8 mouse cellular contexts compared by ENCODE assay signal in the genomic region with DNA sequence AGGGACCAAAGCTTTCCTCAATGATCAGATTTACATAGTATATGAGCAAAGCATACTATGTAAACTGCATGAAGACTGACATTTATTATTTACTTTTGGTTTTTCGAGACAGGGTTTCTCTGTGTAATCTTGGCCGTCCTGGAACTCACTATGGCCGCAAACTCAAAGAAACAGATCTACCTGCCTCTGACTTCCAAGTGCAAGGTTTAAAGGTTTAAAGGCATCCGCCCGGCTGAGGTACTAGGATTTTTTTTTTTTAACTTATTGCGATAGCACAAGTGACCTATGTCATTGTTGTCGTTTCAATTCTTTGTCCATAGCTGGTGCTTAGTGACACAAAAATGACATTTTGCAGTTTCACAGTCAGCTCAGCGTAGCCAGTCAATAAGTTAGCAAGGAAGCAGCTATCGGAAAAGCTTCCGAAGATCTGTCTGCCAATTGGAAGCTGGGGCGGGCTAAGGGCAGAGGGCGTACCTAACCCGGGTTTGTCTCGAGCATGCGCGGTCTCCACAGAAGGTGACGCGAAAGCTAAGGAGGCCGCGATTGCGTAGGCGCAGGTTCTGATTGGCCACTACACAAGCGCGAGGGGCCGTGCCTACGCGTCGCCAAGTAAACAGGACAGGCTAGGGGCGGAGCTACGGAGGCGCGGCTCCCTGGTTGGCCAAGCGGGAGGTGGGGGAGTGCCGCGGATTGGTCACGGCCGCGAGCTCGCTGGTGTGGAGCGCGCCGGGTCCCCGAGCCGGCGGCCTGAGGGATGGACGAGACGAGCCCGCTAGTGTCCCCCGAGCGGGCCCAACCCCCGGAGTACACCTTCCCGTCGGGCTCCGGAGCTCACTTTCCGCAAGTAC. TPM values are rescaled to one million over a fixed set of nuclear protein-coding genes. Genes with fewer than 3 reads are reported as not detected.
A peak's percentile ranks its signal among the peaks of the same experiment; 100 is the strongest.
DNase-seq lines count a peak whose midpoint lies in the region; ATAC-seq and TF ChIP-seq lines count a peak whose summit lies in the region.

Gene Pi4k2a, plus strand, starts transcription at position 723 of the 848 bp plus-strand sequence.

- peak; percentile 79 for TF ChIP-seq POLR2A in cortical plate, adult 2 months (IDR thresholded peaks at IDR 0.05; ENCODE audit: extremely low read depth, insufficient read depth, low read length)

- ATAC-seq in activated CD4-positive, CD25-positive, alpha-beta regulatory T cell, adult 4 months = peak; percentile 91

- peak within 1 kb of the TSS; percentile 0; the same call in 1 of the 2 replicates for H3K27ac ChIP-seq in cortical plate, adult 2 months (ENCODE audit: insufficient read depth, low read length)

- H3K4me3 ChIP-seq in cortical plate, adult 2 months (ENCODE audit: insufficient read depth, low read length) = peak within 1 kb of the TSS; percentile 37
- H3K4me3 ChIP-seq in megakaryocyte, embryonic 14.5 days (replicated peaks) = peak within 1 kb of the TSS; percentile 97

- peaks cover 1% of the 10 kb centered on the region; the same call in 1 of the 2 replicates for H3K4me1 ChIP-seq in cortical plate, adult 2 months (ENCODE audit: control insufficient read depth, insufficient read depth, low read length)
- H3K4me1 ChIP-seq in megakaryocyte, embryonic 14.5 days = peaks cover 50% of the 10 kb centered on the region

- TF ChIP-seq CTCF in cortical plate, adult 2 months (IDR thresholded peaks at IDR 0.05; ENCODE audit: extremely low read depth, insufficient read depth, low read length) = no peak

- H3K36me3 ChIP-seq in megakaryocyte, embryonic 14.5 days (replicated peaks; ENCODE audit: low read length) = peaks cover 19% of the 10 kb centered on the region

- DNase-seq in gastrocnemius, adult 8-10 months (ENCODE audit: low spot score in 2 of 2) = peak; percentile 97 to 100
- DNase-seq in hindlimb bud, embryonic 11.5 days (ENCODE audit: extremely low spot score, low read depth, low spot score) = peak; percentile 93
- peak; percentile 95 to 100 for DNase-seq in left cerebral cortex, adult 8-10 months (ENCODE audit: low spot score in 2 of 2)
- DNase-seq in right cerebral cortex, postnatal 10 days (ENCODE audit: low spot score in 2 of 2) = peak; percentile 100
- peak; percentile 94 for DNase-seq in urinary bladder, postnatal 25 days (ENCODE audit: low spot score)

- H3K27me3 ChIP-seq in megakaryocyte, embryonic 14.5 days (replicated peaks) = no peaks in the 10 kb centered on the region

- no peaks in the 10 kb centered on the region for H3K9me3 ChIP-seq in megakaryocyte, embryonic 14.5 days

RNA-seq across cellular contexts. Expression of gene Pi4k2a, which starts in this region (rescaled TPM):
- polyA plus RNA-seq in activated CD4-positive, CD25-positive, alpha-beta regulatory T cell, adult 4 months (2017; shearing (Covaris generic)) = 10 to 100 TPM in 1 of 2 experiments, 1 to 10 TPM in 1; 8.1 to 12.4 TPM
- polyA plus RNA-seq in cortical plate, adult 2 months (2012; rRNA removed) = 56.8 and 57.0 TPM in 2 replicates
- 10 to 100 TPM; 13.5 to 16.1 (median 14.7) TPM for total RNA-seq in gastrocnemius, adult 8-10 months (2022)
- 10 to 100 TPM; 64.0 to 69.1 (median 66.9) TPM for total RNA-seq in left cerebral cortex, adult 8-10 months (2022)
- 8.3 and 14.6 TPM in 2 replicates for polyA plus RNA-seq in megakaryocyte, embryonic 14.5 days (2012; ENCODE audit: insufficient read depth, low replicate concordance)

Comparison
In these comparisons a context has a peak if more than half of its experiments do, and no peak if none do; other contexts are left out.
1. Peak in every context shown above with its lines: DNase-seq, ATAC-seq, H3K4me3 ChIP-seq and H3K27ac ChIP-seq.